In the genomic region with DNA sequence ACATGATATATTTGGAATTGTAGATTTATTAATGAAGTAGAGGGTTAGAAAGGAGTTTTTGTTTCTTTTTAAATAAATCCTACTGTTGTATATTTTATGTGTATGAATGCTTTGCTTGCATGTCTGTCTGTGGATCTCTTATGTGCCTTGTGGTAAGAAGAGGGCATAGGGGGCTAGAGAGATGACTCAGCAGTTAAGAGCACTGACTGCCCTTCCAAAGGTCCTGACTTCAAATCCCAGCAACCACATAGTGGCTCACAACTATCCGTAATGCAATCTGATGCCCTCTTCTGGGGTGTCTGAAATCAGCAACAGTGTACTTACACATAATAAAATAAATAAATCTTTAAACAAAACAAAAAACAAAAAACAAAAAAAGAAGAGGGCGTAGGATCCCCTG, we compare ENCODE assay signal across 21 mouse cellular contexts. TPM values are rescaled to one million over a fixed set of nuclear protein-coding genes. Genes with fewer than 3 reads are reported as not detected.
DNase-seq lines count a peak whose midpoint lies in the region.
"Had no signal": no experiment of that assay in that cellular context is flagged by ENCODE, and none has a peak within 500 bp of the region (broad histone marks: within the 10 kb centered on the region; RNA-seq: fewer than 3 reads in every experiment).

No protein-coding gene starts in this region.

- peak; percentile 22 for DNase-seq in adrenal gland, adult 2 months
- no peak for DNase-seq in adrenal gland, postnatal 14 days
- DNase-seq in 3134 (ENCODE audit: extremely low read depth, insufficient read length, low spot score): peak; percentile 36
- peak; percentile 34 for DNase-seq in 416B (ENCODE audit: low read depth)
- peak; percentile 21 for DNase-seq in ES-CJ7 (ENCODE audit: low read depth, low spot score)
- no peak for DNase-seq in lung, adult 18-20 months
- no peak for DNase-seq in lung, postnatal 4 days
- DNase-seq in urinary bladder, postnatal 4 days (ENCODE audit: low spot score in 2 of 2): no peak
- DNase-seq: adrenal gland, postnatal 10 days; cerebellum, adult 18-20 months; cerebellum, adult 8-10 months; cerebellum, adult 9-11 months; cerebellum, postnatal 14 days; cerebellum, postnatal 36 days; embryo, embryonic 11 days had no signal

RNA-seq across cellular contexts. Expression of gene Luzp1, which starts 17.0 kb away (rescaled TPM):
- total RNA-seq in adrenal gland, adult 2 months (2021): 10 to 100 TPM; 29.3 to 37.1 TPM
- 3.9 and 4.4 TPM in 2 replicates for polyA plus RNA-seq in adrenal gland, adult 2 months (2012; rRNA removed)
- total RNA-seq in adrenal gland, postnatal 14 days (2021): 34.4 and 34.6 TPM in 2 replicates
- polyA plus RNA-seq: G1E had no signal

RNA-seq across cellular contexts. Expression of gene 6030445D17Rik, which starts 24.5 kb away (rescaled TPM):
- not detected for total RNA-seq in adrenal gland, adult 2 months (2021)
- polyA plus RNA-seq in adrenal gland, adult 2 months (2012; rRNA removed): 0.18 and 0.36 TPM in 2 replicates
- total RNA-seq in adrenal gland, postnatal 14 days (2021): 0.56 and 0.70 TPM in 2 replicates
- total RNA-seq: common myeloid progenitor, adult 5-6 weeks; G1E had no signal
- polyA plus RNA-seq: activated CD4-positive, CD25-positive, alpha-beta regulatory T cell, adult 4 months; erythroblast, embryonic 14.5 days; forebrain, embryonic 12.5 days; forebrain, embryonic 14.5 days; G1E had no signal

Comparison
In these comparisons a context has a peak if more than half of its experiments do, and no peak if none do; other contexts are left out.
1. DNase-seq: peak in adrenal gland, adult 2 months (single experiment), 3134 (single experiment), 416B (single experiment) and ES-CJ7 (single experiment); none in adrenal gland, postnatal 14 days (single experiment), lung, adult 18-20 months (0 of 2), lung, postnatal 4 days (0 of 2) and urinary bladder, postnatal 4 days (0 of 2).